Mouse (Mus musculus): ENCODE measurements around the gene Cpeb3. TPM values are rescaled to one million over a fixed set of nuclear protein-coding genes. Genes with fewer than 3 reads are reported as not detected.

Gene Cpeb3
- polyA plus RNA-seq, 1 experiment from 2014 or later: 1.2 TPM

Other genes with a start within 250 kb of the Cpeb3 start
- 111 and 115 TPM in 2 replicates for gene March5, start 1.1 kb downstream of the Cpeb3 start, polyA plus RNA-seq (2016; fragmentation: Nextera tagmentation; extraction: Ambion mirVana)
- gene Ide, start 129.3 kb upstream of the Cpeb3 start, polyA plus RNA-seq (2016; fragmentation: Nextera tagmentation; extraction: Ambion mirVana): 60.9 and 64.6 TPM in 2 replicates
- 92.7 and 92.9 TPM in 2 replicates for gene Kif11, start 167.8 kb upstream of the Cpeb3 start, polyA plus RNA-seq (2016; fragmentation: Nextera tagmentation; extraction: Ambion mirVana)
- 5.4 and 6.9 TPM in 2 replicates for gene Hhex, start 226.2 kb upstream of the Cpeb3 start, polyA plus RNA-seq (2016; fragmentation: Nextera tagmentation; extraction: Ambion mirVana)